Mouse (Mus musculus) urinary bladder, adult 18-20 months (tissue): ENCODE data around the gene Cfap221.

Experiments used
- DNase-seq, 2 experiments: peaks; one replicate each; pipeline ENCODE4 v3.0.0; 2022; ENCODE audit warnings: low spot score in 2 of 2, mixed read lengths in 2 of 2

Gene Cfap221

GRCm38 (mm10) chr1:120006844-120007790, 10.1 kb upstream of the Cfap221 start, which contains the start of gene Sctr:
Gene Sctr (plus strand): TSS chr1:120006894.
- DNase-seq, result no peak

DNA sequence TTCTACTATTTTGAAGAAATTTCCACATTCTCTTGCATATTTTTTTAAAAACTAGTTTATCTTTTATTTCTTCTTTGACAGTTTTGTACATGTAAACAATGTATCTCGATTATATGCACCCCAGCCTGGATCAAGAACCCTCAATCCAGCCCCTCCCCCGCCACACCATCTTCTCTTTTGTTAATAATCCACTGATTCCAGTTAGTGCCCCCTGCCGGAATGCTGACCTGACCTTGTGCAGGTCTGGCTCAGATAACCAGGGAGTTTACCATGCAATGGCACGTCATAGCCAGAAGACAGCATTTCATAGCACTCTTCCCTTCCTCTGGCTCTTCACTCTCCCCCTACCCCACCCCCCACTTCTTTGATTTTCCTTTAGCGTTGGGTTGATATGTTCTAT, 610 bp upstream of the Cfap221 start:
- no peak for DNase-seq

- DNase-seq, result no peak
Observed at GRCm38 (mm10) chr1:119986555-119986954, 10.5 kb downstream of the Cfap221 start.

- DNase-seq, result no peak
Observed at GRCm38 (mm10) chr1:119975141-119975540, 21.9 kb downstream of the Cfap221 start.

GRCm38 (mm10) chr1:119973117-119973516, 23.9 kb downstream of the Cfap221 start:
- no peak for DNase-seq

DNA sequence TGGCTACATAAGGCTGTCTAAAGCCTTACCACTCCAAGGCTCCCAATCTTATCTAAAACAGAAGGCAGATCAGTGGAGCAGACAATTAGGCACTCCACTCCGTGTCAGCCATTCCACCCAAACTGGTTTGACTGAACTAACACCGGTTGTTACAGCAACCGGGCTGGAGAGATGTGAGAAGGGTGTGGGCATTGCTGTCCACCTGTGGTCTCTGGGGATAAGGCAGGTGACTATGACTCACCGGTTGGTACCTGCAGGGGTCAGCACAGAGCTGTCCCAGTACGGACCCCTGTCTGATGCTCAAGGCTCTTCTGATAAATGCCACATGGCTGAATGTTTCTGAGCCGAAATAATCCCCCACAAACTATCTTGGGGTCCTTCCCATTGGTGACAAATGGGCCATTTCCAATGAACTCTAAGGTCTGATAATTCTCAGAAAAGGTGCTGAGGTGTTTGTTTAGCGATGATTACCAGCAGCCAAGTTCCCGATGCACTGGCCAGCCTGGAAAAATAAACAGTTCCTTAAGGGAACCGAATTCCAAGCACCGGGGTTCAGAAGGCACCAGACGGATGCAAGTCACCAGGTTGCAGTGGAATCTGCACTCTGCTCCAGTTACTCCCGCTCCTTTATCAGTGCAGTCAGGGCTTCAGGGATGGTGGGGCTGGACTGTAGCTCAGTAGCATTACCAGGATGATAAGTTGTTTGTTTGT, 31.1 kb downstream of the Cfap221 start:
- DNase-seq, result no peak

GRCm38 (mm10) chr1:119959920-119960319, 37.1 kb downstream of the Cfap221 start:
- no peak for DNase-seq

DNA sequence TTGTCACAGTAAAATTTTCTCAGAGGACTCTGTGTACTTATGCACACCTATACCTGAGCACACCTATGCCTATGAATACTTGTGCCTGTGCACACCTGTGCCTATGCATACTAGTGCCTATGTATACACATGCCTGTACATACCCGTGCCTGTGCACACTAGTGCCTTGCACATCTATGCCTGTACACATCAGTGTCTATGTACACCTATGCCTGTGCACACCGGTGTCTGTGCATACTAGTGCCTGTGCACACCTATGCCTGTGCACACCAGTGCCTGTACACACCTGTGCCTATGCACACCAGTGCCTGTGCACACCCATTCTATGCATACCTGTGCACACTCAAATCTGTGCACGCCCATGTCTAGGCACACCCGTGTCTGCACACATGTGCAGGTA, 37.6 kb downstream of the Cfap221 start:
- no peak for DNase-seq

GRCm38 (mm10) chr1:119957716-119958222, 39.3 kb downstream of the Cfap221 start:
- DNase-seq, result no peak

GRCm38 (mm10) chr1:119954680-119955079, 42.4 kb downstream of the Cfap221 start:
- no peak for DNase-seq

GRCm38 (mm10) chr1:119953456-119953855, 43.6 kb downstream of the Cfap221 start:
- no peak for DNase-seq

- no peak for DNase-seq
Observed at GRCm38 (mm10) chr1:119950086-119950485, 46.9 kb downstream of the Cfap221 start.

- no peak for DNase-seq
Observed at GRCm38 (mm10) chr1:119936861-119937260, 60.2 kb downstream of the Cfap221 start.

- no peak for DNase-seq
Observed at GRCm38 (mm10) chr1:119931421-119932150, 65.4 kb downstream of the Cfap221 start.

- no peak for DNase-seq
Observed at GRCm38 (mm10) chr1:119929715-119930114, 67.3 kb downstream of the Cfap221 start.

GRCm38 (mm10) chr1:119919299-119919698, 77.7 kb downstream of the Cfap221 start:
- DNase-seq, result no peak

GRCm38 (mm10) chr1:119916823-119917371, 80.1 kb downstream of the Cfap221 start:
- no peak for DNase-seq

GRCm38 (mm10) chr1:119912953-119913814, 83.8 kb downstream of the Cfap221 start, which contains the start of gene Tmem177:
Gene Tmem177 (minus strand): TSS chr1:119913208.
- DNase-seq, result peak; percentile 93 to 99

GRCm38 (mm10) chr1:119907206-119907748, 89.8 kb downstream of the Cfap221 start:
- no peak for DNase-seq

DNA sequence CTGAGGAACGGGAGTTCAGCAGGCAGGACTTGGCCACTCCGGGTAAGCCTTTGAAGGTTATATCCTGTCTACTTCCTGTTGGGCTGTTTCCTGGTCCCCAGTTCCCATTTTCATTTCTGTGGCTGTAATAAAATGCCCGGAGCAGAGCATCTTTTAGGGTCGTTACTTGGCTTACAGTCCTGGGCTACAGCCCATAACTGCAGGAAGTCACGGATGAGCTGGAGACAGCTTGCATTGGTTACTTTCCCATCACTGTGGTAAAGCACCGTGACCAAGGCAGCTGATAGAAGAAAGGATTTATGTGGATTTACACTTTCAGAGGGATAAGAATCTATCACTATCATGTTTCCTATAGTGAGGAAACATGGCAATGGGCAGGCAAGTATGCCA, 93.8 kb downstream of the Cfap221 start:
- DNase-seq, result no peak
